Mouse (Mus musculus) retina, postnatal 1 day (tissue): ENCODE measurements at regions not wholly inside any gene's neighbourhood (a gene's known extent, or its start where the extent isn't known, plus 50 kb on each side); places are given as distances from the start of the nearest gene placed in this dataset.

ENCODE experiments used
- DNase-seq: peaks from one replicate; pipeline ENCODE4 v3.0.0-alpha.2; 2012

DNA sequence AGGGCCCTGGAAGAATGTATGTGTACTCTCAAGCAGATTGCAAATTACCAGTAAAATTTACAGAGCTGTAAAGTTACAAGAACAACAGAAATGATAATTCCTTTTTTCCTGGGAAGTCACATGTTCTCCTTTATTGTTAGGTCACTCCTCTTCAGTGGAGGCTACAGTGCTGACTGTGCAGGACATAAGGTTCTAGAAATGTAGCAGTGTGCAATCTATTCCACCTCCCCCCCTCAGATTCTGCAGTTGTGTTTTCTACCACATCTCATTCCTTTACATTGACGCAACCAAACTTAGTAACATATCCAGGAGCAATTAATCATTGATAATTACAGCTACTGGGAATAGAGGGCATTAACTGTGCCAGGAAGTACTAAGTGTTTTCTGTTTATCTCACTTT lies 385.3 kb upstream of the Tnc start:
- DNase-seq = no peak

DNA sequence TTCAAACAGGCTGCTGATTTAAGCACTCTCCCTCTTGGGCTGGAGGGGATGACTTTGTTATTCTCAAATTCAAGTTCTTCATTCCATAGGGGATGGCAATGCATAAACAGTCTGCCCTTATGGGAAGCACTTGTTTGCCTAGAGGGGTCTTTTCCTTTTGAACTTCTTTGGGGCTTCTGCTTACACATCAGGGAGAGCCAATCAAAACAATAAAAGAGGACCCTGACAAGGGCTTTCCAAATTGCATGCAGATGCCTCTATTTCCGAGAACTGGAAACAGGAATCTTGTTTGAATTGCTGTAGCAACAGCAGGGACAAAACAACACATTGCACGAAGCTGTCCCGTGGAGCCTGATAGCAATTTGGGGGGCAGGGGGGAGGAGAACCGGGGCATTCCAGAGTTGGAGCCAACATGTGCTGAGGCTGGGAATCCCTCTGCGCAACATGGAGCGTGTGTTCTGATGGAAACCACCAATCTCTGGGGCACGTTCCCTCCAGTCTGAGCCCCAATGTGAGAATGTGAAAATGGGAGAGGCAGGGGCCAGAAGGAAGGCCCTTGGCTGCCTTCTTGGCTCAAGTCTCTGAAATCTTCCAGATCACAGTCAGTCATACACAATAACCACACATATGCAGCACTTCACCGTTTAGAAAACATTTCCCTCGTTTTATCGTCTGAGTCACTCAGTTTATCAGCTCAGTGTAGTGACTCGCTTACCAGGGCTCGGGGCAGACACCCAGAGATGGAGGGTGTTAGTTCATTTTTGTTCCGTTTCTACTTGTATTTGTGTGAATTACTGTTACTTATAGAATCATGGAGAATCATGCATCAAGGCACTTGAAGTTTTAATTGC lies 391.2 kb upstream of the Tnc start:
- no peak for DNase-seq

DNA sequence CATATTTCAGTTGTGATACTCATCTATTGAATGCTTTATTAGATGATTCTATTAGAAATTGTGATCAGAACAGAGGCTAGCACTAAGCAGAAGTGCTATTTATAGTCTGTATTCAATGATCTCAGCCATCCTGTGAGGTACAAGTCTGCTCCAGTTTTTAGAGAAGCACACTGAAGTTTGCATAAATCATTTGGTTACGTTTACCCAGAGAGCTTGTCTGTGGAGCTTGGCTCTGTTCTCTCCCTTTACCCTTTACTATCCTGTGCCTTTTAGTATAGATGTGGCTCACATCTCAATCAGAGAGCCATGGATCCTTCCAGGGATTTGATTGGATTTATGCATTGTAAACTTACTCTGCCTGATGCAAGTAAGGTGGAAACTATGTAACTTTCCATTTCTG lies 404.6 kb upstream of the Tnc start:
- no peak for DNase-seq

DNA sequence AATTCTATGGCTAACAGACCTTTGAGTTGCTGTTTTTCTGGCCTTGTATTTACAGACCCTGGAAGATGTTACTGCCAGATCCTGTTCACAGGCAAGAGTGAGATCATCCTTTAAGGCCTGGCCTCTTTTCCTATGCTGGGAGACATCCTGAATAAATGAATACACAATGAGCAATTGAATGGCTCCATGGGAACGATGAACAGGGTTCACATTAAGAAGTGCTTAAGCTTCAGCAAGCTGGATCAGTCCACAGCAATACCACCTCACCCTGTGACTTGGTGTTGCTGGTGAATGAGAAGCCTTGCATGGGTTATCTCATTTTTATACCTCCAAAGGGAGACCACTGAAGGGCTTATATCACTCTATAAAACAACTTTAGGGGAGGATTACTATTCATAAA lies 405.1 kb upstream of the Tnc start:
- DNase-seq = no peak

DNA sequence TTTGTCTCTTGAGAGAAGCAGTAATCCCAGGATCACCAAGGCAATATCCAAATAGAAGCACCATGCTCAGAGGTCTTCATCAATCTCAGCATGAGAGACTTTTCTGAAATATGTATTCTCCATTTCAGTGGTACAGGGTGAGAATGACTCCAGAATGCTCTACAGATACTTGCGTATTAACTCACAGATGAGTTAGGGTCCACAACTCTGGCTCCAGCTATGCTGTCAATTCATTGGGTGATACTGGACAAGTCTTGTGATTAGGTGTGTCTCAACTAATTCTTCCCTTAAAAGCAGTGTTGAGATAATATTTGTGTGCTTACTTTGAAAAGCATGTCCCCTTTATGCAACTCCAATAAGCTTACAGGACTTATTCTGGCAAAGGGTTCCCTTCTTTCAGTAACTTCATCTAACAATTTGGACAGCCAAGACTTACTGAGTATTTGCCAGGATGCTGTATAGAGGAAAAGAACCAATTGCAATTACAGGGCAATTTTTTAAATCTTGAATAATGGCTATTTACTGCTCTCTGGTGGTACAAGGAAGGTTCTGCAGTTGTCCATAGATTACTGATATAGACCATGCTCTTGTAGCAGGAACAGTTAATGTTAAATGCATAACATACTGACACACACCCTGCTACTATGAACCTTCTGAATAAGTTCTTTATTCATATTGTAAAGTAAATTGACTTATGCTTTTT lies 445.6 kb upstream of the Tnc start:
- peak; percentile 22 for DNase-seq

DNA sequence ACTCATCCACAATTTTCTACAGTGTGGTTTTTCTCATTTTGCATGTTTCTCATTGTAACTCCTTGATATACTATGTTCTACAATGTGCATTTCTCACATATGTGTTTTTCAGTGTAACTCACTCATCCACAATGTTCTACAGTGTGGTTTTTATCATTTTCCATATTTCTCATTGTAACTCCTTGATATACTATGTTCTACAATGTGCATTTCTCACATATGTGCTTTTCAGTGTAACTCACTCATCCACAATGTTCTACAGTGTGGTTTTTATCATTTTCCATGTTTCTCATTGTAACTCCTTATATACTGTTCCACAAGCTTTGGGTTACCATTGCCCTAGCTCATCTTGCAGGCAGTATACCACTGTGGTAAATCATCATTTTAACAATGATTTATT lies 450.9 kb upstream of the Tnc start:
- DNase-seq = peak; percentile 54

DNA sequence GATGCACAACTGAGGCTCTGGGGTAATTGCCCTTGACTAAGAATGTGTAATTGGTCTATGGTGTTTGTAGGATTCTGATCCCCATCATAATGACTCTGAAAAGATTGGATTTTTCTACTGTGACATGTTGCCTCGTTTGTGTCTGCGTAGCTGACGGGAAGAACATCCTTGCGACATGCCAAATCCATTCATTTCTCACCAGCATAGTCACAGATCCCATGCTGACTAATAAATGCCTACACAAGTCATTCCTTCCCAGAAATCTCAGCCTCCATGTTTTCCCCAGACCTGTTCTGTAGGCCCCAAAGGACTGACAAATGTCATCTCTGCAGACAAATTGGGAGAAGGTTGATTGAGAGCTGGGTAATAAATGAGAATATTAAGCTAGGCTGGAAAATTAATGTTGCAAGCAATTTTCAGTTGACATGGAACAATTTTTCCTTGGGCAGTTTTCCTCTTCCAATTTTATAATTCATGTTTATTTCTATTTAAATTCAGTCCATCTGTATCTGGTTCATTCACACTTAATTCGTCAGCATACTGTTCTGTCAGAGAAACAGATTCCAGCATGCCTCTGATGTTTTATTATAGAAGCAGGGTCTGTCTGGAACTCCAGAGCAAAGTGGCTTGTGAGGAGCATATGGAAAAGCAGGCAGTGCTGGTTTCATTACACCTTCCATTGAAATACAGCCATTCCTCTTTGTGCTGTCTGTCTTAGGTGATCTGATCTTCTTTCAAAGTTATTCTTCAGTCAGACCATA lies 454.0 kb upstream of the Tnc start:
- no peak for DNase-seq

DNA sequence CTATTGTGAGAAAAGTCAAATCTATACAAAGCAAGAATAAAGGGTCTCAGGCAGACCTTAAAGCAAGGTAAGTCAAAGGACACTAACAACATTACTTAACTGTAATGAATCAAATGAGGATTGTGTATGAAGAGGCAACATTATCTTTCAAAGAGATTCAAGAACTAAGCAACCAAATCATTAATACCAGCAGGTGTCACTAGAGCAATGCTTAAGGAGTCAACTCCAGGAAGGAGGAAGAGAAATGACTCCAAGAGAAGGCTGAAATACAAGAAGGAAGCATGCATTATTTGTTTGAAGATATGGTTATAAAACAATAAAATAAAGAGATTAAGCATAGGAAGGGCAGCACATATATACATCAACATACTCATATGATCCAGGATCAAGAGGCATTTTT lies 475.1 kb upstream of the Tnc start:
- peak; percentile 29 for DNase-seq

DNA sequence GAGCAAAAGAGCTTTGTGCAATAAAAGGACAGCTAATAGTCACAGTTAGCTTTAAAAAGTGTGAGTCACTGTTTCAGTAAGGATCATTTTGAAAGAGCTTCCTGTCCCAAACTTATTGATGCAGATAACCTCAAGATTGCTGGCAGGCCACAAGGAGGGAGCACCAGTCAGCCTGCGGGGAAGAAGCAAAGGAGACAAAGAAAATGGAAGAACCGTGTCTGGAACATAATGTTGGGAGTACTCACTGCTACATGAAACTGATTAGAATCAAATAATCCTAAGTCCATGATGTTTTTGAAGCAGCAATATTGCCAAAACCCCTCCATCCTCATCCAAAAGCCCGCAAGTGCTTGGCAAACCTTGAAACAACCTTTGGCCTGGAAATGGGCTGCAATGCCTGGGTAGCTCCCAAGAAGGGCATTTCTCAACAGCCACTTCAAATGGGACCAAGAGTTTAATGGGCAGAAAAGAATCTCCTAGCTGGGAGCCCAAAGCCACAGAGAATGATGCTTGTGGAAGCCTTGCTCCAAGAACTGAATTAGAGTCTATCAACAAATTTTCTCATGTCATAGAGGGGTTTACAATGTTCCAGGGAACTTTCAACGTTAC lies 481.0 kb upstream of the Tnc start:
- no peak for DNase-seq

DNA sequence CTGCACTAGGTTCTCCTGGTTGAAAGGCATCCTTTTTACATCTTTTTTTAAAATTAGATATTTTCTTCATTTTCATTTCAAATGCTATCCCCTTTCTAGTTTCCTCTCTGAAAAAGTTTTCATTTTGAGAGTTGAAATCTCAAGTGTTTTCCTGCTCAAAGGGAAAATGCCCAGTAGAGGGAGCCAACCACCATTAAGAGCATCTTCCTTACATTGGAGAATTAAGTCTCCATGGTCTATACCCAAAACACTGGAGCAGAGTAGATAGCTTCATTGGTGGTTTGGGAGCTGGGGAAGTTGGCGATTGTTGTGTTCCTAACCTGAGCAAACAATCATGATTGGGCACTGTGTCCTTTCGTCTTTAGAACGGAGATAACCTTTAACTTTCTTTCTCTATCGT lies 483.8 kb upstream of the Tnc start:
- DNase-seq = peak; percentile 49

DNA sequence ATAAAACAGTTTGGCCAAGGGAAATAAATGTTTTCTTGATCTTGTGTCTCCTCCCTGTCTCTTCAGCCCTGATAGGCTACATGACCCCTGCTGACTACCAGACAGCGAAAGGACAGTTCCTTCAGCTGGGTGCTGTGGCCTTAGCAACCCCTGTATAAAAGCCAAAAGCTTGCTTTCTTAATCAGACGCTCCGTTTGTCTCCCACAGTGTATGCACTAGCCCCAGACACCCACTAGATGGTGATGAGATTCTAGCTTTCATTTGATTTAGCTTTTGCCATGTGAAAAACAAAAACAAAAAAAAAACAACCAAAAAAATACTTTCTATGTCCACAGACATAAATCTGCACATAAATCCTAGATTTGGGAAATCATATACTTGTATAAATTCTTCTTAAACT lies 486.2 kb upstream of the Tnc start:
- no peak for DNase-seq

DNA sequence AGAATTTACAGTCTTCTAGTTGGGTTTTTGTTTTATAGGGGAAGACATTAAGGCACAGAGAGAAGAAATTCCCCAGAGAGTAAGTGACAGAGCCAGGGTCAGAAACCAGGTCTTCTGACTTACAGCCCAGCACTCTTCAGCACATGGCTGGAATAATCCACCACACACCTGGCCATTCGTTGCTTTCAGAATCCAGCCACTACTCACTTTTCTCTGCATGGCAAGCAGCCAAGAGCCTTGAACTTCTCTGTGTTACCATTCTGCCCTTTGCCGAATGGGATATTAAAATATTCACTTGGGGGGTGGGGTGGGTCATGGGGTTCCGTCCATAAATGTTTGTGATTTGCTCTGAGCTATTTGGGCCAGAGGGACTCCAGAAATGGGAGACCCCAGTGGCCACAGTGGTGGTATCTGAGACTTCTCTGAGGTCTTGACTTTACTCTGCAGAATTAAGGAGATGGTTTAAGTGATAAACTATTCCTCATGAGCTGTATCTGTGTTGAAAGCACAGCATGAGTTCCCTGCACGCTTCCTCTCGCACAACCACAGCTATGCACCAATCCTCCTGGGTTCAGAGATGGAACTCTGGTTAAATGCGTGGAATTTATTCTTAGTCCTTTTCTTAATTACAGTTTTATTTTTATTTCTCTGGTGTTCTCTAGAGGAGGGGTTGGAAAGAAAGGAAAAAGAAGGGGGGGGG lies 488.9 kb upstream of the Tnc start:
- DNase-seq = no peak

DNA sequence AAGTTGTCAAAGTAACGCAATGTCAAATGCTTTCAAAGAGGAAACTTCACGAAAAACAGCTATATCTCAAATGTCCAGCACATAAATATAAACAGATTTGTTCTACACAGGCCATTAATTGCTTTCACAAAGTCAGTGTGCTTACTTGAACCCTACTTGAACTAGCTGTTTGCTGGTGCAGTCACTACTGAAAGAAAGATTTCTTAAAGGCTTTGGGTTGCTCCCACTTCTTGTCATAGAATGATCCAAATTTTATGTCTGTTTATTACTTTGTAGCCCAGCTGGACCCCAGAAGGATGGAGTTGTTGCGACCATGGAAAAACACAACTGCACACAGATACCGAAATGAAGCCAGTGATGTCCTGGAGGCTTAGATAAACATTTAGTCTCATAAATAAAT lies 491.2 kb upstream of the Tnc start:
- DNase-seq = no peak

DNA sequence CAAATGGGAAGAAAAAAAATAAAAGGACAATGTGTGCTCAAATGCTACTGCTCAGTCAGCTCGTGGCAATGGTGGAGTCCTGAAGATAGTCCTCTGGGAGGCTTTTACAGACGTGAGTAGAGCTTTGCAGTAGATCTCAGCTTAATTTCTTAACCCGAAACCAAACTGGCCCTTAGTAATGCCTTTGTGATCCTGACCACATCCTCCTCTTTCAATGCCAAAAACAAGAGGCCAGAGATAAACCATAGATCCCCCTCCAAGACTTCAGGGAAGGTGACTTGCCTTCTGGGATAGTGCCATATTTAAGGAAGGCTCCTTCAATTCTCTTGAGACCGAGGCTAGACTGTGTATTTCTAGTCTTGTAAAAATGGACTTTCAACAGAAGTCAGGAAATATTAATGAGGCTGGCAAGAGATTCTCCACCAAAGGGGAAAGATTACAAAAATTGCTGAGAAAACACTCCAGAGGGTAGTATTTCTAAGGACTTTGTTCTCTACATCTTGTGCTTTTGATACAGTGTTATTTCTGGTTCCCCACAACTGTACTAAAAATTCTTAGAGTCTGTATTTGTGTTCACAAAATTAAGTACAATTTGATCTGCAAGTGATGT lies 497.9 kb upstream of the Tnc start:
- no peak for DNase-seq

DNA sequence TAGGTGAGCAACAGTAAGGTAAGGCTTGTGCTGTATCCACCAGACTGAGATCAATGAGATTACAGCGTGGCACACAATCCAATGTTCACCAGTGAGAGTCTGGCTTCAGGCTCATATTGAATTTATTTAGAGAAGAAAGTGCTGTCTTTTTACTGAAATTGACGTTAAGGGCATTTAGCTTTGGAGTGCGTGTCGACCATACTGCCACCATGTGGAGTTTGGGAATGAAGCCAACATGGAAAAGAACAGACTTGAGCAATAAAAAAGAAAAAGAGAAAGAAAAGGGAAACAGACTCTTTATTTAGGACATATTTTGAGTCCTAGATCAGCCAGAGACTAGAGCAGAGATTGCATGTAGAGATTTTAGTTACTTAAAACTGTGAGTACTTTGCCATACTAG lies 499.6 kb upstream of the Tnc start:
- DNase-seq = no peak

DNA sequence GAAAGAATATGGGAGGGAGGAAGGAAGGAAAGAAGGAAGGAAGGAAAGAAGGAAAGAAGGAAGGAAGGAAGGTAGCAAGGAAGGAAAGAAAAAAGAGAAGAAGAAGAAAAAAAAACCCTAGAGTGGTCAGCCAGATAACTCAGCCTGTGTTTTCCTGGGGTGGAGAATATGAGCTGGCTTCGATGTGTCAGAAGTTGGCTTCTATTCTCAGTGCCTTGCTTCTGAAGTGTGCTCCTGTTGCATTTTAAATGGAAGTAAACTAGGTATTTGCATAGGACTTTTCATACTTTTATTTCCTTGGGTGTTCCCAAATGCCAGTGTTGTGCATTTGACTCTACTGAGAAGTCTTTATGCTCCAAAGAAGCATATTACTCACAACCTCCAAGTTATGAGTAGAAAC lies 515.7 kb upstream of the Tnc start:
- DNase-seq = no peak

DNA sequence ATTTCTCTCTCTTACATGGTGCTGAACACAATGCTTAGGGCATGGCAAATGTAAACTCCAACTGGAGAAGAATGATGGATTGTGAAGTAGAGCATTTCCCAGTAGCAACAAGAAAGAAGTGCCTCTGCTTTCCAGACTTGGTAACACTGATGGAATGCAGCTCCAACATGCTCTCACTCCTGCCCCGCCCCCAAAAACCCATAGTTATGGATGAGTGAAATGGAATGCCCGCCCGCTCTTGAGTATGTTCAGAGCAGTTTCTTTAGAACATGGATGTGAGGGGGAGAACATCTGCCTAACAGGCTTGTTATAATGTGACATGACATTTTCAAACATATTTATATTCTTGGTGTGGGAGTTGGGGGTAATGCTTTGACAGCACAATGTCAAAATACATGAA lies 517.2 kb upstream of the Tnc start:
- no peak for DNase-seq

DNA sequence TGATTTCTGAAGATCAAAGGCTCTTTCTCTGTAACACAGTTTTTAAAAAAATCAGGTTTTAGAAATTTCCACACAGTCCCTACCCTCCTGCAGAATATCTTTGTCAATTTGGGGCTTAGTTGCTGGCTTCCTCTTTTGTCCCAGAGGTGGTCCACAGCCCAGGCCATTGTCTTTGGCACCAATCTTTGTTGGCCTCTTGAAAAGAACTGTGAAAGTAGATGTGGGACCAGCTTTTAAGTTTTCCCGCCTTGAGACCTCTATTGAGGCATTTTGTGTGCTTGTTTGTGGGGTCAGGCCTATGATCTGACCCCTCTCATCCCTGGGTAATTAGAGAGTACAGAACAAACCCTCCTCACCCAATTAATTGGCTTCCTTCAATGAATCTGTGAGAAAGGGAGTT lies 523.9 kb upstream of the Tnc start:
- peak; percentile 6 for DNase-seq

DNA sequence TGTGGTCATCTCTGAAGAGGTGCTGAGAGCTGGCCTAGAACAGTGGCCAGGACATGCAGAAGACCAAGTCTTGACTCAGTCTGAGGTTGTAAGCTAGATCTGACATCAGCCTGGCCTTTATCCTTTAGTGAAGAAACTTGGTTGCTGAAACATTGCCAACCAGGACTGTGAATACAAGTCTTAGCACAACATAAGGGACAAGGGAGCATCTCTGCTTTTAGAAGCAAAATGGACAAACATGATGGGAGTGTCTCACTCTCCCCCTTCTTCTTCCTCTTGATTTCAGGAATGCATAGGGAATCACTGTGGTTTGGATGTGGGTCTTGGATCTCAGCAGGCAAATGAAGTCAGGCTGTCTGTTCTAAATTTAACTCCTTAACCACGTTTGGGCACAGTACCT lies 529.1 kb upstream of the Tnc start:
- no peak for DNase-seq

DNA sequence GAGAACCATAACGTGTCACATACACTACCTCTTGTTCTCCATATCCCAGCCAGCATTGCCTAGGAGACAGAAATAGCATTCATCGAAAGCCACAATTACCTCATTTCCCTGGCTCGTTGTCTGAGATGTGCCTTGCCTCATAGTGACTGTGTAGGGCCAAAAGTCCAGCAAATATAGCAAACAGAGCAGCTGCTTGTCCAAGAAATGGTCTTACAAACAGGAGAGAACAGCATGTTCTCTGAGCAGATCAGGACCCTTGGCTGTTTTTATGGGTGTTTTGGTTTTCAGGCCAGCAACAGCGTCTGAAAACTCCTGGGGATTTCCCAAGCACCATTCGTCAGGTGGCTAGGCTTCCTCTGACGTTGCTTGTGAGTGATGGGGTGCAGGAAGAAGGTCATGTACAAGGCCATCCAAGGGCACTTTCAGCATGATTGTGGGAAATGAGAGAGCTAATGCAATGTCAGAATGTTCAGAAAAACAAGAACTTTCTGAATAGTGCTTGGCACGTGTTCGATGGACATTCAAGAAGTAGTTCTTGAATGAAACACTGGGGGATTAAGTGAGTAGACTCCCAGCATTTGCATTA lies 528.9 kb upstream of the Pappa start:
- no peak for DNase-seq

DNA sequence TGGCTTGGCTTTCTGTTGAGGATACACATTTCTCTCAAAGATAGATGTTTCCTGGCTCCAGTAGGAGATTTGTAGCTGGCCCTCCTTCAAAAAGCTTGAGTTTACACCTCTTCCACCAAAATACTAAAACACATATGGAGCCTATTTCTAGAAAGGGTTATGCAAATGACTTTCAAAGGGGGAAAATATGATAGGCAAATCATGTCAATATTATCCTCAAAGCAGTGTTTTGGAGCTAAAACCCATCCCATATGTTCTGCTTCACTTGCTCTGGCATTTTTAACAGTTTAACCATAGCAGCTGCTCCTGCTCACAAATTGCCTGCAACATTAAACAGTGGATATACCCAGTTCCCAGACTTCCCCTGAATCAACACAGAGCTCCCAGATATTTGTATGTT lies 525.5 kb upstream of the Pappa start:
- DNase-seq = no peak

DNA sequence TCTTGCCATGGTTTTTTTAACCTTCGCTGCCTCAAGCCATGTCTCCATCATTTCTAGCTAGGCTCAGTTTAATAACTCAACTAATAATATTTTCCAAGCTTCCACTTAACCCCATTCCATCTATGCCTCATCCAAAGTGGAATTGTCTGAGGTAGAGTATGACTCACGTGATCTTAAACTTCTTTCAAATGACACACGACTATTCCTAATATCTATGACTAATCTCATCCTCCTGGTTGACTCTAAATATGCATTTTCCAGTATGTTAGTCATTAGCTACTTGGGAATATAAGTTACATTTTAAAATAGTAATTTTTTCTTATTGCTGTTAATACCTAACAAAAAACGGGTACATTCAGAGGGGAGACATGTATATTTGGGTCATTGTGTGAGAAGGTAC lies 524.8 kb upstream of the Pappa start:
- no peak for DNase-seq
